Mouse (Mus musculus) forebrain, embryonic 10.5 days (tissue): ENCODE measurements around the gene Rfng. TPM values are rescaled to one million over a fixed set of nuclear protein-coding genes. Genes with fewer than 3 reads are reported as not detected.

Source experiments
- DNase-seq: peaks from one replicate; pipeline ENCODE4 v3.0.0-alpha.2; 2017; ENCODE audit warnings: low spot score; ENCODE audit errors: extremely low spot score
- H3K27ac ChIP-seq: fragments of 300-500 bp; sonication (generic); 2 replicates; pipeline ENCODE4 v1.5.1; 2016; ENCODE audit warnings: mild to moderate bottlenecking
- H3K27me3 ChIP-seq: fragments of 300-500 bp; sonication (generic); 2 replicates; pipeline ENCODE4 v1.6.1; 2016; ENCODE audit warnings: mild to moderate bottlenecking; ENCODE audit not compliant: poor library complexity, severe bottlenecking
- H3K36me3 ChIP-seq: fragments of 300-500 bp; sonication (generic); replicated peaks from 2 replicates; pipeline ENCODE4 v1.6.1; 2016; ENCODE audit warnings: mild to moderate bottlenecking, moderate library complexity
- H3K4me1 ChIP-seq: fragments of 300-500 bp; sonication (generic); 2 replicates; pipeline ENCODE4 v1.6.1; 2016
- H3K4me3 ChIP-seq: fragments of 300-500 bp; sonication (generic); 2 replicates; pipeline ENCODE4 v1.5.1; 2016; ENCODE audit warnings: mild to moderate bottlenecking, moderate library complexity
- H3K9me3 ChIP-seq: fragments of 300-500 bp; sonication (generic); 2 replicates; pipeline ENCODE4 v1.6.1; 2016; ENCODE audit warnings: mild to moderate bottlenecking, moderate library complexity
- WGBS: fragments of 180-500 bp; shearing (Covaris S2); methylation state at CpG from one replicate; pipeline ENCODE4 v1.1.7; 2016; 5-methylcytosine and 5-hydroxymethylcytosine counted together
- polyA plus RNA-seq: library from polyadenylated mRNA; unstranded; fragments of >200 nt; fragmentation: Nextera tagmentation; extraction: Ambion mirVana; gene quantifications from 2 replicates; pipeline ENCODE4 v1.2.1, GENCODE M21; 2016

Rfng gene
- polyA plus RNA-seq, 1 experiment from 2014 or later: 43.3 TPM

- Histone ChIP-seq H3K27me3 (no peaks in the 10 kb centered on the region), H3K4me1 (no peaks in the 10 kb centered on the region), H3K4me3 (no peak overlapping the region), H3K36me3 (no peaks in the 10 kb centered on the region), H3K27ac (no peak overlapping the region), H3K9me3 (peaks cover 6% of the 10 kb centered on the region; the same call in 1 of the 2 replicates)
- no peak for DNase-seq
- 82% methylated on average over 4 of the region's 4 CpGs for WGBS
Measured at GRCm38 (mm10) chr11:120751606-120752005, 32.4 kb downstream of the Rfng start.

GRCm38 (mm10) chr11:120749430-120749829 is 34.6 kb downstream of the Rfng start:
- no peaks in the 10 kb centered on the region for H3K27me3 ChIP-seq
- WGBS: 65% methylated on average over 8 of the region's 8 CpGs
- no peaks in the 10 kb centered on the region for H3K36me3 ChIP-seq
- H3K4me1 ChIP-seq: no peaks in the 10 kb centered on the region
- H3K4me3 ChIP-seq: no peak overlapping the region
- H3K27ac ChIP-seq: no peak overlapping the region
- no peaks in the 10 kb centered on the region for H3K9me3 ChIP-seq
- no peak for DNase-seq

DNA sequence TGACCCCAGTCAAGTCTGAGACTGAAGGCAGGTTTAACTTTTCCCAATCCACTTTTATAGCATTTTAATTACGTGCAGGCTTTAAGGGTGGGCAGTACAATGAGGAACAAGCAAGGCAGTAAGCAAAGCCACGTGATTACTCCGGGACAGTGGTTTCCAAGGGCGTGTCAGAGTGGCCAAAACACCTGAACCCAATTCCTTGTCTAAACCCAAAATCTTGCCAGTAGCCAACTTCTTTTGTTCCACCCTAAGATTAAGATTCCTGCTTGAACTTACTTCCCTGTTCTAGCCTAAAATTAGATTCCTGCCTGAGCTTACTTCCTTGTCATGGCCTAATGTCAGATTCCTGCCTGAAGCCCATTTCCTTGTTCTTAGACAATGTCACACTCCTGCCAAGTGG is 36.0 kb downstream of the Rfng start:
- WGBS: 84% methylated on average over 4 of the region's 4 CpGs
- H3K4me1 ChIP-seq: no peaks in the 10 kb centered on the region
- no peaks in the 10 kb centered on the region for H3K9me3 ChIP-seq
- H3K27me3 ChIP-seq: no peaks in the 10 kb centered on the region
- no peak overlapping the region for H3K27ac ChIP-seq
- no peak overlapping the region for H3K4me3 ChIP-seq
- no peaks in the 10 kb centered on the region for H3K36me3 ChIP-seq
- DNase-seq: no peak

- no peak overlapping the region for H3K4me3 ChIP-seq
- WGBS: 74% methylated on average over 7 of the region's 7 CpGs
- H3K36me3 ChIP-seq: no peaks in the 10 kb centered on the region
- no peaks in the 10 kb centered on the region for H3K4me1 ChIP-seq
- DNase-seq: no peak
- no peaks in the 10 kb centered on the region for H3K27me3 ChIP-seq
- H3K9me3 ChIP-seq: no peaks in the 10 kb centered on the region
- H3K27ac ChIP-seq: no peak overlapping the region
Measured at GRCm38 (mm10) chr11:120744121-120744701, 39.8 kb downstream of the Rfng start.

GRCm38 (mm10) chr11:120740981-120741380 is 43.0 kb downstream of the Rfng start:
- no peaks in the 10 kb centered on the region for H3K9me3 ChIP-seq

DNA sequence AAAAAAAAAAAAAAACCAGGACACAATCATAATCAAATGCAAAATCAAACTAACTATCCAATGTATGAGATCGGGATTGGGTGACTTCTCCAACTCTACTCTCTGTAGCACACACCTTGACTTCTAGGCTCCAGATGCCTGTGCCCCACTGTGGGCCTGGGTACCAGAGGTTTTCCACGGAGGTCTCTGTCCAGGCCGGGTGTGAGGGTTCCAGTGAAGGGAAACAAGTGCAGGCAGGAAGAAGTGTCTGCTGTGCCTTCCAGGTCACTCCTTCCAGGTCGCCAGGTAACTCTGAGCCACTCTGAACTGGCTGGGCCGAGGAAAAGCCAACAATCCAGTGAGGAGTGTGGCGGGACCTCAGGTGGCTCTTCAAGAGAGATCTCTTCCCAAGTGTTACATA is 47.6 kb downstream of the Rfng start:
- WGBS: 72% methylated on average over 6 of the region's 6 CpGs
- Histone ChIP-seq H3K27ac (no peak overlapping the region), H3K9me3 (no peaks in the 10 kb centered on the region), H3K4me1 (no peaks in the 10 kb centered on the region), H3K36me3 (no peaks in the 10 kb centered on the region), H3K4me3 (no peak overlapping the region), H3K27me3 (peaks cover 5% of the 10 kb centered on the region; the same call in 1 of the 2 replicates)
- no peak for DNase-seq

More at GRCm38 (mm10) chr11:120740981-120741380, 43.0 kb downstream of the Rfng start:
- Histone ChIP-seq H3K4me1 (no peaks in the 10 kb centered on the region), H3K36me3 (no peaks in the 10 kb centered on the region), H3K27me3 (no peaks in the 10 kb centered on the region), H3K27ac (no peak overlapping the region), H3K4me3 (no peak overlapping the region)
- WGBS: 89% methylated on average over 5 of the region's 5 CpGs
- no peak for DNase-seq

GRCm38 (mm10) chr11:120733521-120733920 is 50.5 kb downstream of the Rfng start:
- H3K36me3 ChIP-seq: no peaks in the 10 kb centered on the region
- 71% methylated on average over 6 of the region's 6 CpGs for WGBS
- no peak overlapping the region for H3K4me3 ChIP-seq
- DNase-seq: no peak
- H3K9me3 ChIP-seq: no peaks in the 10 kb centered on the region
- peaks cover 11% of the 10 kb centered on the region for H3K4me1 ChIP-seq
- no peak overlapping the region for H3K27ac ChIP-seq
- H3K27me3 ChIP-seq: peaks cover 30% of the 10 kb centered on the region

DNA sequence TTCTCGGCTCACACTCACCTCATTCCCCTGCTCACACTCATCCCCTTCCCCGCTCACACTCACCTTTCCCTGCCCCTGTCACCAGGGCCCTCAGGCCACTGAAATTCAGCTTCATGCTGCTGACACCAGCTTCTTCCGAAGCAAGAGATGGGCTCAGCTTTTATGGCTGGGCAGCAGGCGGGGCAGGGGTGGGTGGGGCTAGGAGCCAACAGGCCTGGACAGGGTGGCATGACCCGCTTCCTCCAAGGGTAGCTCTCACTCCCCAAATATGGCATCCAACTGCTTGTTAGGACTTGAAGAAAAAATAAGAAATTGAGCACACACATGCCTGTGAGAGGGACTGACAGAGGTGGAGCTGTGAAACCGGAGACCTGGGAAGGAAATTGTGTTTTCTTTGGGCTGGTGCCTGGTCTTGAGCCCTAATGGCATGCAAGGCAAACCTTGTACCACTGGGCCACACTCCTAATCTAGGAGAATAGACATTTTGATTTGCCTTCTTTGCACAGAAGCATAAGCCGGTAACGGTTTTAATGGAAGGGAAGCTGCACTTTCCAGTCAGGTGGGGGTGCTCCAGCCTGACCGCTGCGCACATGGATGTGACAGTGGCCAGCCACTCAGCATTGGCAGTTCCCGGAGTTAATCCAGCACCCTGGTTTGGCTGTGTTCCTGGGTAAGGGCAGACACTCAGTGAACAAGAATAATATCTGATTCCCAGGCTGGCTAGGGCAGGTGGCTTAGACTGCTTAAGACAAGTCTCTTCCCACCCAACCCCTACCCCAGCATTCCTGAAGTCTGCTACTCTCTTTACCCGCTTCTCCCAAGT is 51.9 kb downstream of the Rfng start, which contains the start of gene Cbr2:
TSS of gene Cbr2 (minus strand) at position 257 of the 823 bp plus-strand sequence.
- 79% methylated on average over 12 of the region's 12 CpGs for WGBS
- no peaks in the 10 kb centered on the region for H3K9me3 ChIP-seq
- peaks cover 37% of the 10 kb centered on the region for H3K27me3 ChIP-seq

GRCm38 (mm10) chr11:120731395-120731794 is 52.6 kb downstream of the Rfng start:
- 91% methylated on average over 1 of the region's 1 CpGs for WGBS
- Histone ChIP-seq H3K4me1 (peaks cover 24% of the 10 kb centered on the region), H3K36me3 (no peaks in the 10 kb centered on the region), H3K9me3 (no peaks in the 10 kb centered on the region), H3K27me3 (peaks cover 43% of the 10 kb centered on the region), H3K4me3 (no peak overlapping the region), H3K27ac (no peak overlapping the region)
- DNase-seq: no peak

More for the DNA sequence above, 51.9 kb downstream of the Rfng start, which contains the start of gene Cbr2:
- H3K4me3 ChIP-seq: no peak within 1 kb of the TSS
- H3K4me1 ChIP-seq: peaks cover 17% of the 10 kb centered on the region
- DNase-seq: no peak
- no peaks in the 10 kb centered on the region for H3K36me3 ChIP-seq
- no peak within 1 kb of the TSS for H3K27ac ChIP-seq

Other genes with a start within 250 kb of the Rfng start
- 205 and 212 TPM in 2 replicates for gene Mcrip1, start 234.5 kb downstream of the Rfng start, polyA plus RNA-seq
- gene Ppp1r27, start 233.1 kb downstream of the Rfng start, polyA plus RNA-seq: not detected in 2 replicates
- gene P4hb, start 211.0 kb downstream of the Rfng start, polyA plus RNA-seq: 485 and 533 TPM in 2 replicates
- gene Arhgdia, start 202.6 kb downstream of the Rfng start, polyA plus RNA-seq: 744 and 753 TPM in 2 replicates
- 618 and 646 TPM in 2 replicates for gene Alyref, start 185.8 kb downstream of the Rfng start, polyA plus RNA-seq
- 218 and 228 TPM in 2 replicates for gene Anapc11, start 185.8 kb downstream of the Rfng start, polyA plus RNA-seq
- 0.44 TPM in 1 of 2 replicates, not detected in the other for gene Npb, start 175.7 kb downstream of the Rfng start, polyA plus RNA-seq
- 145 and 148 TPM in 2 replicates for gene Pcyt2, start 166.3 kb downstream of the Rfng start, polyA plus RNA-seq
- 30.1 and 32.8 TPM in 2 replicates for gene Sirt7, start 159.0 kb downstream of the Rfng start, polyA plus RNA-seq
- 20.2 and 22.7 TPM in 2 replicates for gene Mafg, start 150.6 kb downstream of the Rfng start, polyA plus RNA-seq
- 37.5 and 40.5 TPM in 2 replicates for gene Pycr1, start 140.4 kb downstream of the Rfng start, polyA plus RNA-seq
- gene Myadml2, start 136.0 kb downstream of the Rfng start, polyA plus RNA-seq: not detected in 2 replicates
- 0.57 and 0.75 TPM in 2 replicates for gene Notum, start 123.0 kb downstream of the Rfng start, polyA plus RNA-seq
- gene Aspscr1, start 111.2 kb downstream of the Rfng start, polyA plus RNA-seq: 134 and 142 TPM in 2 replicates
- 118 and 133 TPM in 2 replicates for gene Cenpx, start 70.5 kb downstream of the Rfng start, polyA plus RNA-seq
- gene Lrrc45, start 70.3 kb downstream of the Rfng start, polyA plus RNA-seq: 51.9 and 59.2 TPM in 2 replicates
- gene Rac3, start 62.7 kb downstream of the Rfng start, polyA plus RNA-seq: 23.8 and 28.4 TPM in 2 replicates
- 13.3 and 14.8 TPM in 2 replicates for gene Dcxr, start 56.9 kb downstream of the Rfng start, polyA plus RNA-seq
- gene Cbr2, start 52.1 kb downstream of the Rfng start, polyA plus RNA-seq: 1.1 and 1.3 TPM in 2 replicates
- gene Hmga1b, start 21.4 kb downstream of the Rfng start, polyA plus RNA-seq: 12.3 and 14.2 TPM in 2 replicates
- 281 and 283 TPM in 2 replicates for gene Gps1, start 65 bp upstream of the Rfng start, polyA plus RNA-seq
- gene Dus1l, start 12.2 kb upstream of the Rfng start, polyA plus RNA-seq: 110 and 111 TPM in 2 replicates
- 134 and 144 TPM in 2 replicates for gene Fasn, start 40.3 kb upstream of the Rfng start, polyA plus RNA-seq
- 7.9 and 8.6 TPM in 2 replicates for gene Ccdc57, start 148.7 kb upstream of the Rfng start, polyA plus RNA-seq
- 147 and 194 TPM in 2 replicates for gene Slc16a3, start 164.3 kb upstream of the Rfng start, polyA plus RNA-seq
- 120 and 123 TPM in 2 replicates for gene Csnk1d, start 207.1 kb upstream of the Rfng start, polyA plus RNA-seq